Mouse (Mus musculus) cerebellum, adult 9-10 months (tissue): ENCODE data around the gene Bcas3.

Experiments
- DNase-seq: peaks from one replicate; pipeline ENCODE4 v3.0.0; 2022

Bcas3 gene

GRCm38 (mm10) chr11:85380046-85380445 lies 27.1 kb downstream of the Bcas3 start:
- DNase-seq, result no peak

- peak; percentile 73 for DNase-seq
These were observed 29.1 kb downstream of the Bcas3 start for GRCm38 (mm10) chr11:85382055-85382454.

GRCm38 (mm10) chr11:85383975-85384821 lies 31.2 kb downstream of the Bcas3 start:
- DNase-seq, result no peak

GRCm38 (mm10) chr11:85392179-85392863 lies 39.4 kb downstream of the Bcas3 start:
- DNase-seq, result no peak

GRCm38 (mm10) chr11:85392864-85393220 lies 39.9 kb downstream of the Bcas3 start:
- DNase-seq, result no peak

- no peak for DNase-seq
These were observed 41.0 kb downstream of the Bcas3 start for GRCm38 (mm10) chr11:85393990-85394389.

- DNase-seq, result no peak
These were observed 42.4 kb downstream of the Bcas3 start for GRCm38 (mm10) chr11:85395361-85395760.

- peak; percentile 74 for DNase-seq
These were observed 53.6 kb downstream of the Bcas3 start for GRCm38 (mm10) chr11:85406531-85406930.

- no peak for DNase-seq
These were observed 54.7 kb downstream of the Bcas3 start for GRCm38 (mm10) chr11:85407700-85408099.

GRCm38 (mm10) chr11:85412319-85412718 lies 59.4 kb downstream of the Bcas3 start:
- no peak for DNase-seq

GRCm38 (mm10) chr11:85414476-85414875 lies 61.5 kb downstream of the Bcas3 start:
- peak; percentile 57 for DNase-seq

- DNase-seq, result no peak
These were observed 74.4 kb downstream of the Bcas3 start for GRCm38 (mm10) chr11:85427353-85427752.

GRCm38 (mm10) chr11:85428227-85428626 lies 75.3 kb downstream of the Bcas3 start:
- no peak for DNase-seq

- no peak for DNase-seq
These were observed 77.9 kb downstream of the Bcas3 start for GRCm38 (mm10) chr11:85430743-85431448.

GRCm38 (mm10) chr11:85447375-85447774 lies 94.4 kb downstream of the Bcas3 start:
- DNase-seq, result no peak

- no peak for DNase-seq
These were observed 100.8 kb downstream of the Bcas3 start for GRCm38 (mm10) chr11:85453598-85454304.

GRCm38 (mm10) chr11:85454305-85454682 lies 101.3 kb downstream of the Bcas3 start:
- no peak for DNase-seq

- peak; percentile 8 for DNase-seq
These were observed 108.6 kb downstream of the Bcas3 start for GRCm38 (mm10) chr11:85461536-85461935.

GRCm38 (mm10) chr11:85469526-85469925 lies 116.6 kb downstream of the Bcas3 start:
- peak; percentile 38 for DNase-seq

- no peak for DNase-seq
These were observed 117.5 kb downstream of the Bcas3 start for GRCm38 (mm10) chr11:85470508-85470907.

- DNase-seq, result no peak
These were observed 121.4 kb downstream of the Bcas3 start for GRCm38 (mm10) chr11:85474326-85474725.

GRCm38 (mm10) chr11:85482737-85483467 lies 129.9 kb downstream of the Bcas3 start:
- DNase-seq, result peak; percentile 11
